Mouse (Mus musculus): Measurements from ENCODE around the gene Ak6.

DNA sequence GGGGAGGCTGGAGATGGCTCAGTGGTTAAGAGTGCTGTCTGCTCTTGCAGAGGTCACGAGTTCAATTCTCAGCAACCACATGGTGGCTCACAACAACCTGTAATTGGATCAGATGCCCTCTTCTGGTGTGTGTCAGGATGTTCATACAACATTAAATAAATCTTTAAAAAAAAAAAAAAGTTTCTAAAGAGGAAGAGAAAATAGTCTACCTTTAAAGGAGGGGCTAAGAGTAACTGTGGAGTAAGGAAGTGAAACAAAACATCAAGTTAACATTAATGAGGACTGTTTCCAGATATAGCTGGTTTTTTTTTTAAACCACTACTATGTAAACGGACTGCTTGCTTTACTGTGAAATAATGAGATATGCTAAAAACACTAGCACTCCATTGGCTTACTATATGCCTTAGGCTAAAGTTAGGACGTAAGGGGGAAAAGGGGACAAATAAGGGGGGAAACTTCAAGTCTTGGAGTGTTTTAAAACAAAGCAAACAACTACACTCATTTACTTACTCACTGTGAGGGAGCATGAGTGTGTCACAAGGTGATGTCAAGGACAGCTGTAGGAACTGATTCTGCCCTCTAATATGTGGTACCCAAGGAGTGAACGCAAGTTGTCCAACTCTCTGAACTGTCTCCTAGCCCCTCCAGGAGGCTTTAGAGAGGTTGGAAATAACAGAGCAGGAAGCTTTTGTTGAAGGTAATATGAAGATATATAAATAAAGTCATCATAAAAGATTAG is 8.1 kb upstream of the Ak6 start:
- TF ChIP-seq CTCF (IDR thresholded peaks at IDR 0.05; ENCODE audit: borderline replicate concordance, insufficient read depth, low read length) (no peak), POLR2A (IDR thresholded peaks at IDR 0.05; ENCODE audit: low read depth, low read length) (no peak)

All from embryonic fibroblast, embryonic 13.5 days (primary cell).